Mouse (Mus musculus) CH12.LX (cell line): Measurements from ENCODE around the gene Cbl. TPM values are rescaled to one million over a fixed set of nuclear protein-coding genes. Genes with fewer than 3 reads are reported as not detected.

ENCODE experiments used
- DNase-seq: peaks from one replicate; pipeline ENCODE4 v3.0.0-alpha.2; 2013; ENCODE audit errors: extremely low read depth
- H3K27ac ChIP-seq: 2 replicates; pipeline ENCODE4 v1.5.1; 2012; ENCODE audit warnings: low read depth, mild to moderate bottlenecking, control low read depth, moderate library complexity; ENCODE audit not compliant: insufficient read depth
- H3K27me3 ChIP-seq: replicated peaks from 2 replicates; pipeline ENCODE3; 2012; ENCODE audit warnings: inconsistent platforms
- H3K36me3 ChIP-seq, 2 experiments: replicated peaks in 1 of 2; 2 replicates each; pipeline versions ENCODE3 to v1.6.1; 2012; ENCODE audit warnings: inconsistent platforms in 1 of 2, low read length in 1 of 2, mild to moderate bottlenecking in 1 of 2, mixed read lengths in 1 of 2, moderate library complexity in 1 of 2; ENCODE audit not compliant: control insufficient read depth in 1 of 2, insufficient read depth in 1 of 2
- H3K4me1 ChIP-seq, 2 experiments: 2 replicates each; pipeline ENCODE4 v1.6.1; 2012; ENCODE audit warnings: inconsistent platforms in 1 of 2, moderate library complexity in 1 of 2; ENCODE audit not compliant: insufficient read depth in 2 of 2, control insufficient read depth in 1 of 2
- H3K4me2 ChIP-seq: 2 replicates; pipeline ENCODE4 v1.6.1; 2012; ENCODE audit warnings: low read depth, mild to moderate bottlenecking, control low read depth; ENCODE audit not compliant: poor library complexity, insufficient read depth, severe bottlenecking
- H3K4me3 ChIP-seq, 3 experiments: fragments of 150-350 bp in 1 of 3; sonication (generic) in 1 of 3; replicated peaks in 1 of 3; 2 replicates each; pipeline versions ENCODE3 to v1.5.1; 2011 to 2012; ENCODE audit warnings: low read depth in 2 of 3, low read length in 2 of 3, mild to moderate bottlenecking in 2 of 3, moderate library complexity in 2 of 3, control low read depth in 1 of 3, improper control_type of control experiment in 1 of 3, inconsistent platforms in 1 of 3, mixed read lengths in 1 of 3; ENCODE audit not compliant: poor library complexity in 1 of 3
- H3K79me2 ChIP-seq: replicated peaks from 2 replicates; pipeline ENCODE4 v1.6.1; 2012; ENCODE audit warnings: mild to moderate bottlenecking, moderate library complexity; ENCODE audit not compliant: control insufficient read depth, poor library complexity, insufficient read depth, severe bottlenecking; ENCODE audit errors: extremely low read depth
- H3K9ac ChIP-seq: 2 replicates; pipeline ENCODE4 v1.6.1; 2012; ENCODE audit warnings: low read depth, mild to moderate bottlenecking, control low read depth, moderate library complexity; ENCODE audit not compliant: insufficient read depth
- H3K9me3 ChIP-seq: replicated peaks from 2 replicates; pipeline ENCODE3; 2012; ENCODE audit warnings: low read length, inconsistent platforms, mixed read lengths
- CHD1 ChIP-seq: IDR thresholded peaks from 2 replicates; pipeline ENCODE4 v1.6.1; 2012; ENCODE audit warnings: low read depth, low read length, improper control_type of control experiment, inconsistent platforms
- CHD2 ChIP-seq: IDR thresholded peaks from 2 replicates; pipeline ENCODE4 v1.6.1; 2011; ENCODE audit warnings: low read length, improper control_type of control experiment
- E2F4 ChIP-seq: IDR thresholded peaks from 2 replicates; pipeline ENCODE4 v1.6.1; 2011; ENCODE audit warnings: low read depth, low read length, improper control_type of control experiment; ENCODE audit not compliant: insufficient replicate concordance
- ELF1 ChIP-seq: IDR thresholded peaks from 2 replicates; pipeline ENCODE4 v1.6.1; 2014; ENCODE audit warnings: low read depth, mild to moderate bottlenecking, inconsistent platforms, low read length, improper control_type of control experiment
- ETS1 ChIP-seq: conservative IDR thresholded peaks from 2 replicates; pipeline ENCODE4 v1.6.1; 2012; ENCODE audit warnings: low read depth, mild to moderate bottlenecking, inconsistent platforms, low read length, improper control_type of control experiment, moderate library complexity
- JUN ChIP-seq: IDR thresholded peaks from 2 replicates; pipeline ENCODE4 v1.6.1; 2011; ENCODE audit warnings: low read depth, mild to moderate bottlenecking, low read length, improper control_type of control experiment, moderate library complexity; ENCODE audit not compliant: insufficient read depth
- JUND ChIP-seq: conservative IDR thresholded peaks from 2 replicates; pipeline ENCODE4 v1.6.1; 2011; ENCODE audit warnings: low read depth, low read length, improper control_type of control experiment
- MAX ChIP-seq: IDR thresholded peaks from 2 replicates; pipeline ENCODE4 v1.6.1; 2011; ENCODE audit warnings: low read length, improper control_type of control experiment
- RAD21 ChIP-seq: IDR thresholded peaks from 2 replicates; pipeline ENCODE4 v1.6.1; 2011; ENCODE audit warnings: low read depth, mild to moderate bottlenecking, low read length, improper control_type of control experiment, moderate library complexity
- RCOR1 ChIP-seq: conservative IDR thresholded peaks from 2 replicates; pipeline ENCODE4 v1.6.1; 2012; ENCODE audit warnings: low read depth, mild to moderate bottlenecking, inconsistent platforms, low read length, improper control_type of control experiment
- TCF12 ChIP-seq: IDR thresholded peaks from 2 replicates; pipeline ENCODE4 v1.6.1; 2014; ENCODE audit warnings: low read depth, mild to moderate bottlenecking, inconsistent platforms, low read length, improper control_type of control experiment
- USF1 ChIP-seq: IDR thresholded peaks from 2 replicates; pipeline ENCODE4 v1.6.1; 2014; ENCODE audit warnings: low read depth, mild to moderate bottlenecking, inconsistent platforms, low read length, improper control_type of control experiment
- ZC3H11A ChIP-seq: IDR thresholded peaks from 2 replicates; pipeline ENCODE4 v1.6.1; 2012; ENCODE audit warnings: low read depth, mild to moderate bottlenecking, inconsistent platforms, low read length, improper control_type of control experiment
- ZMIZ1 ChIP-seq: IDR thresholded peaks from 2 replicates; pipeline ENCODE4 v1.6.1; 2012; ENCODE audit warnings: low read depth, mild to moderate bottlenecking, inconsistent platforms, low read length, improper control_type of control experiment
- dilution Hi-C: fragments of 300-500 bp; cut with MboI; formaldehyde crosslinking; loops from 2 replicates; pipeline ENCODE4 v1.14.3; 2020; ENCODE audit warnings: low sequenced_read_pairs; ENCODE audit not compliant: extremely low pct_unique_long_range_greater_than_20kb, extremely low pct_ligation_motif_present
- in situ Hi-C: fragments of 300-500 bp; cut with MboI; formaldehyde crosslinking; loops from 3 replicates; pipeline ENCODE4 v1.14.3; 2019; ENCODE audit warnings: low sequenced_read_pairs, low pct_ligation_motif_present, low pct_unique_long_range_greater_than_20kb, mixed read lengths
- polyA plus RNA-seq: library from polyadenylated mRNA; unstranded; fragments of >175 nt; gene quantifications from 2 replicates; pipeline ENCODE4 v1.2.1, GENCODE M21; 2012; ENCODE audit warnings: low read depth; ENCODE audit not compliant: insufficient read length
- total RNA-seq, 2 experiments: library from RNA; depleted of rRNA; stranded (reverse); fragments of 300-350 nt in 1 of 2; fragments of >200 nt in 1 of 2; gene quantifications; 2 replicates each; pipeline ENCODE4 v1.2.3; 2012 to 2014

Gene Cbl
- total and polyA plus RNA-seq, 3 experiments, result 8.3 to 39.0 (median 11.9) TPM

GRCm38 (mm10) chr9:44134851-44135730 lies 98.8 kb downstream of the Cbl start:
- H3K4me3 ChIP-seq, result peak overlapping the region; percentile 13 to 29 (median 25)
- no peak for DNase-seq
- no peaks in the 10 kb centered on the region for H3K9me3 ChIP-seq
- H3K79me2 ChIP-seq, result no peaks in the 10 kb centered on the region
- TF ChIP-seq JUN (no peak), ZC3H11A (no peak), TCF12 (no peak)
- peak overlapping the region; percentile 84 for H3K4me2 ChIP-seq
- dilution Hi-C loops (no loop called here), in situ Hi-C loops (no loop called here)
- H3K27me3 ChIP-seq, result peaks cover 58% of the 10 kb centered on the region
- peaks cover 11 to 26% of the 10 kb centered on the region in 2 experiments for H3K4me1 ChIP-seq
- H3K36me3 ChIP-seq, result peaks cover 0 to 7% of the 10 kb centered on the region in 2 experiments
- H3K9ac ChIP-seq, result no peak overlapping the region
- no peak overlapping the region for H3K27ac ChIP-seq

GRCm38 (mm10) chr9:44134101-44134850 lies 99.6 kb downstream of the Cbl start, which contains the start of gene Mcam:
Gene Mcam, plus strand, starts transcription at chr9:44134469.
- Histone ChIP-seq H3K4me1 (peaks cover 11 to 34% of the 10 kb centered on the region in 2 experiments), H3K9ac (no peak within 1 kb of the TSS), H3K9me3 (no peaks in the 10 kb centered on the region), H3K4me2 (peak within 1 kb of the TSS; percentile 84), H3K4me3 (peak within 1 kb of the TSS; percentile 13 to 29 (median 25)), H3K36me3 (peaks cover 0 to 2% of the 10 kb centered on the region in 2 experiments), H3K27ac (no peak within 1 kb of the TSS), H3K27me3 (peaks cover 65% of the 10 kb centered on the region), H3K79me2 (no peaks in the 10 kb centered on the region)
- in situ Hi-C loops, result no loop called here
- dilution Hi-C loops, result no loop called here
- TF ChIP-seq RAD21 (no peak), E2F4 (no peak), CHD1 (no peak), ELF1 (no peak), USF1 (no peak), RCOR1 (no peak), CHD2 (no peak), ZMIZ1 (no peak), ETS1 (no peak), MAX (no peak), JUND (no peak)
- no peak for DNase-seq
